Mouse (Mus musculus): ENCODE data around the gene Slc25a18. TPM values are rescaled to one million over a fixed set of nuclear protein-coding genes. Genes with fewer than 3 reads are reported as not detected.
"Not testable (repeated sequence)": the region's sequence is repeated elsewhere in the genome, so short reads cannot be mapped to it uniquely, and the experiment has no call there.

Slc25a18 gene
- polyA plus RNA-seq, 1 experiment from 2014 or later = 22.1 TPM

GRCm38 (mm10) chr6:120799581-120800041 is 26.2 kb downstream of the Slc25a18 start:
- no peaks in the 10 kb centered on the region for H3K9me3 ChIP-seq
- H3K36me3 ChIP-seq = peaks cover 79% of the 10 kb centered on the region
- H3K4me1 ChIP-seq (replicated peaks) = no peaks in the 10 kb centered on the region
- WGBS = 91% methylated on average over 4 of the region's 4 CpGs
- H3K4me2 ChIP-seq = no peak overlapping the region
- H3K27me3 ChIP-seq = no peaks in the 10 kb centered on the region
- no peak overlapping the region for H3K4me3 ChIP-seq
- ATAC-seq (ENCODE audit: low FRiP score, low read depth) = no peak
- H3K9ac ChIP-seq = no peak overlapping the region
- H3K27ac ChIP-seq (replicated peaks) = no peak overlapping the region

GRCm38 (mm10) chr6:120806999-120807737 is 33.8 kb downstream of the Slc25a18 start:
- Histone ChIP-seq H3K4me1 (replicated peaks) (no peaks in the 10 kb centered on the region), H3K4me2 (no peak overlapping the region), H3K9ac (no peak overlapping the region), H3K27me3 (no peaks in the 10 kb centered on the region), H3K36me3 (peaks cover 73% of the 10 kb centered on the region), H3K9me3 (no peaks in the 10 kb centered on the region), H3K4me3 (no peak overlapping the region), H3K27ac (replicated peaks) (no peak overlapping the region)
- WGBS = 86% methylated on average over 5 of the region's 5 CpGs
- no peak for ATAC-seq (ENCODE audit: low FRiP score, low read depth)

GRCm38 (mm10) chr6:120807738-120808081 is 34.3 kb downstream of the Slc25a18 start:
- Histone ChIP-seq H3K9me3 (no peaks in the 10 kb centered on the region), H3K36me3 (peaks cover 67% of the 10 kb centered on the region), H3K27me3 (no peaks in the 10 kb centered on the region), H3K4me3 (no peak overlapping the region), H3K9ac (no peak overlapping the region), H3K4me2 (no peak overlapping the region), H3K27ac (replicated peaks) (no peak overlapping the region), H3K4me1 (replicated peaks) (no peaks in the 10 kb centered on the region)
- 98% methylated on average over 4 of the region's 4 CpGs for WGBS
- no peak for ATAC-seq (ENCODE audit: low FRiP score, low read depth)

GRCm38 (mm10) chr6:120811999-120812398 is 38.6 kb downstream of the Slc25a18 start:
- H3K4me1 ChIP-seq (replicated peaks); H3K4me2 ChIP-seq; H3K9ac ChIP-seq; ATAC-seq (ENCODE audit: low FRiP score, low read depth); H3K4me3 ChIP-seq; H3K9me3 ChIP-seq; H3K27ac ChIP-seq (replicated peaks); H3K27me3 ChIP-seq: not testable (repeated sequence)
- peaks cover 32% of the 10 kb centered on the region for H3K36me3 ChIP-seq
- WGBS = 99% methylated on average over 10 of the region's 10 CpGs

GRCm38 (mm10) chr6:120819294-120819693 is 45.9 kb downstream of the Slc25a18 start:
- 100% methylated on average over 2 of the region's 2 CpGs for WGBS
- Histone ChIP-seq H3K27ac (replicated peaks) (no peak overlapping the region), H3K4me1 (replicated peaks) (peaks cover 30% of the 10 kb centered on the region), H3K9me3 (no peaks in the 10 kb centered on the region), H3K36me3 (peaks cover 19% of the 10 kb centered on the region), H3K27me3 (no peaks in the 10 kb centered on the region), H3K9ac (no peak overlapping the region), H3K4me3 (no peak overlapping the region), H3K4me2 (no peak overlapping the region)
- ATAC-seq (ENCODE audit: low FRiP score, low read depth) = no peak

- WGBS = 91% methylated on average over 5 of the region's 5 CpGs
- H3K4me3 ChIP-seq = no peak overlapping the region
- H3K4me1 ChIP-seq (replicated peaks) = peaks cover 30% of the 10 kb centered on the region
- peaks cover 19% of the 10 kb centered on the region for H3K36me3 ChIP-seq
- no peak for ATAC-seq (ENCODE audit: low FRiP score, low read depth)
- H3K4me2 ChIP-seq = no peak overlapping the region
- no peak overlapping the region for H3K9ac ChIP-seq
- H3K27me3 ChIP-seq = no peaks in the 10 kb centered on the region
- H3K9me3 ChIP-seq = no peaks in the 10 kb centered on the region
- H3K27ac ChIP-seq (replicated peaks) = no peak overlapping the region
Observed at GRCm38 (mm10) chr6:120820144-120820543, 46.8 kb downstream of the Slc25a18 start.

- Histone ChIP-seq H3K9me3 (no peaks in the 10 kb centered on the region), H3K4me3 (no peak overlapping the region; the same call in 1 of the 2 replicates), H3K36me3 (peaks cover 19% of the 10 kb centered on the region), H3K9ac (no peak overlapping the region), H3K27ac (replicated peaks) (no peak overlapping the region), H3K4me1 (replicated peaks) (peaks cover 30% of the 10 kb centered on the region), H3K4me2 (peak overlapping the region; percentile 75), H3K27me3 (no peaks in the 10 kb centered on the region)
- 90% methylated on average over 1 of the region's 1 CpGs for WGBS
- no peak for ATAC-seq (ENCODE audit: low FRiP score, low read depth)
Observed at GRCm38 (mm10) chr6:120820941-120821340, 47.6 kb downstream of the Slc25a18 start.

- peak overlapping the region; percentile 75 for H3K4me2 ChIP-seq
- no peaks in the 10 kb centered on the region for H3K9me3 ChIP-seq
- ATAC-seq (ENCODE audit: low FRiP score, low read depth) = no peak
- WGBS = 52% methylated on average over 5 of the region's 5 CpGs
- H3K36me3 ChIP-seq = peaks cover 19% of the 10 kb centered on the region
- H3K9ac ChIP-seq = peak overlapping the region; percentile 88
- peak overlapping the region; percentile 98 for H3K4me3 ChIP-seq
- H3K27ac ChIP-seq (replicated peaks) = no peak overlapping the region
- peaks cover 30% of the 10 kb centered on the region for H3K4me1 ChIP-seq (replicated peaks)
- no peaks in the 10 kb centered on the region for H3K27me3 ChIP-seq
Observed at GRCm38 (mm10) chr6:120821715-120822114, 48.3 kb downstream of the Slc25a18 start.

- Histone ChIP-seq H3K4me3 (peak within 1 kb of the TSS; percentile 98), H3K9ac (peak within 1 kb of the TSS; percentile 88), H3K4me1 (replicated peaks) (peaks cover 30% of the 10 kb centered on the region), H3K9me3 (no peaks in the 10 kb centered on the region), H3K4me2 (peak within 1 kb of the TSS; percentile 75), H3K27ac (replicated peaks) (peak within 1 kb of the TSS; percentile 93), H3K36me3 (peaks cover 16% of the 10 kb centered on the region), H3K27me3 (no peaks in the 10 kb centered on the region)
- under 1% methylated on average over 41 of the region's 41 CpGs for WGBS
- ATAC-seq (ENCODE audit: low FRiP score, low read depth) = peak; percentile 96
Observed at GRCm38 (mm10) chr6:120822307-120822928, 49.0 kb downstream of the Slc25a18 start, which contains the start of gene Atp6v1e1. TSS of gene Atp6v1e1 (minus strand) at chr6:120822793.

GRCm38 (mm10) chr6:120822937-120823614 is 49.7 kb downstream of the Slc25a18 start:
- peaks cover 30% of the 10 kb centered on the region for H3K4me1 ChIP-seq (replicated peaks)
- H3K4me3 ChIP-seq = peak overlapping the region; percentile 98
- WGBS = 54% methylated on average over 10 of the region's 10 CpGs
- H3K27ac ChIP-seq (replicated peaks) = peak overlapping the region; percentile 66
- ATAC-seq (ENCODE audit: low FRiP score, low read depth) = peak; percentile 3; the same call in 1 of the 2 replicates
- H3K9ac ChIP-seq = 0 out of 2 replicates have a peak overlapping the region, but pooled peaks have one; percentile 3
- H3K9me3 ChIP-seq = no peaks in the 10 kb centered on the region
- no peaks in the 10 kb centered on the region for H3K27me3 ChIP-seq
- H3K36me3 ChIP-seq = peaks cover 9% of the 10 kb centered on the region
- H3K4me2 ChIP-seq = peak overlapping the region; percentile 75

- 64% methylated on average over 1 of the region's 1 CpGs for WGBS
- Histone ChIP-seq H3K9ac (no peak overlapping the region), H3K4me1 (replicated peaks) (no peaks in the 10 kb centered on the region), H3K27ac (replicated peaks) (no peak overlapping the region), H3K27me3 (no peaks in the 10 kb centered on the region), H3K36me3 (no peaks in the 10 kb centered on the region), H3K4me2 (no peak overlapping the region), H3K9me3 (no peaks in the 10 kb centered on the region), H3K4me3 (no peak overlapping the region)
- ATAC-seq (ENCODE audit: low FRiP score, low read depth) = no peak
Observed at GRCm38 (mm10) chr6:120830056-120830455, 56.7 kb downstream of the Slc25a18 start.
